Mouse (Mus musculus): Measurements from ENCODE around the gene Ccr10.

The Ccr10 gene

GRCm38 (mm10) chr11:101174851-101175628 lies at the start of gene Ccr10:
Ccr10 (minus strand) TSS chr11:101175443.
- DNase-seq: peak; percentile 61 to 72

- no peak for DNase-seq
Measured at GRCm38 (mm10) chr11:101224337-101224736, 49.1 kb upstream of the Ccr10 start.

GRCm38 (mm10) chr11:101221306-101221986 lies 46.2 kb upstream of the Ccr10 start:
- no peak for DNase-seq

- no peak for DNase-seq
Measured at GRCm38 (mm10) chr11:101220853-101221252, 45.6 kb upstream of the Ccr10 start.

- no peak for DNase-seq
Measured at GRCm38 (mm10) chr11:101218436-101219055, 43.3 kb upstream of the Ccr10 start.

GRCm38 (mm10) chr11:101216936-101217335 lies 41.7 kb upstream of the Ccr10 start:
- DNase-seq: no peak

GRCm38 (mm10) chr11:101211970-101212369 lies 36.7 kb upstream of the Ccr10 start:
- DNase-seq: peak; percentile 56 to 91

GRCm38 (mm10) chr11:101200986-101201385 lies 25.7 kb upstream of the Ccr10 start:
- DNase-seq: peak; percentile 81 to 87

GRCm38 (mm10) chr11:101199555-101199954 lies 24.3 kb upstream of the Ccr10 start:
- DNase-seq: no peak

- no peak for DNase-seq
Measured at GRCm38 (mm10) chr11:101196175-101196574, 20.9 kb upstream of the Ccr10 start.

GRCm38 (mm10) chr11:101195571-101195970 lies 20.3 kb upstream of the Ccr10 start:
- DNase-seq: no peak

- no peak for DNase-seq
Measured at GRCm38 (mm10) chr11:101195101-101195500, 19.9 kb upstream of the Ccr10 start.

GRCm38 (mm10) chr11:101194643-101195042 lies 19.4 kb upstream of the Ccr10 start:
- no peak for DNase-seq

GRCm38 (mm10) chr11:101194137-101194536 lies 18.9 kb upstream of the Ccr10 start:
- peak; percentile 43 to 61 for DNase-seq

GRCm38 (mm10) chr11:101193076-101193475 lies 17.8 kb upstream of the Ccr10 start:
- DNase-seq: peak; percentile 53 to 59

GRCm38 (mm10) chr11:101192646-101193045 lies 17.4 kb upstream of the Ccr10 start:
- peak; percentile 76 to 77 for DNase-seq

- DNase-seq: peak; percentile 63 to 65
Measured at GRCm38 (mm10) chr11:101191919-101192470, 16.8 kb upstream of the Ccr10 start.

GRCm38 (mm10) chr11:101190913-101191907 lies 16.0 kb upstream of the Ccr10 start:
- peak; percentile 74 to 79 for DNase-seq

- peak; percentile 52 to 62 for DNase-seq
Measured at GRCm38 (mm10) chr11:101190181-101190912, 15.1 kb upstream of the Ccr10 start.

GRCm38 (mm10) chr11:101189495-101190180 lies 14.4 kb upstream of the Ccr10 start:
- DNase-seq: peak; percentile 94 to 96
